Mouse (Mus musculus): ENCODE data around the gene Mcm3. TPM values are rescaled to one million over a fixed set of nuclear protein-coding genes. Genes with fewer than 3 reads are reported as not detected.

Gene Mcm3
- total RNA-seq (2015) (640 and 673 TPM in 2 replicates), total RNA-seq (2017) (300 and 306 TPM in 2 replicates)

GRCm38 (mm10) chr1:20819771-20820605 is at the start of gene Mcm3:
Gene Mcm3 (minus strand): TSS chr1:20820312.
- peak; percentile 96 for ATAC-seq (replicated peaks; ENCODE audit: poor library complexity)

- ATAC-seq (replicated peaks; ENCODE audit: poor library complexity), result no peak
These were observed 47.9 kb upstream of the Mcm3 start for GRCm38 (mm10) chr1:20868036-20868435.

GRCm38 (mm10) chr1:20867241-20867902 is 47.3 kb upstream of the Mcm3 start:
- no peak for ATAC-seq (replicated peaks; ENCODE audit: poor library complexity)

GRCm38 (mm10) chr1:20863452-20864172 is 43.5 kb upstream of the Mcm3 start:
- no peak for ATAC-seq (replicated peaks; ENCODE audit: poor library complexity)

GRCm38 (mm10) chr1:20861865-20862264 is 41.8 kb upstream of the Mcm3 start:
- ATAC-seq (replicated peaks; ENCODE audit: poor library complexity), result no peak

- no peak for ATAC-seq (replicated peaks; ENCODE audit: poor library complexity)
These were observed 40.7 kb upstream of the Mcm3 start for GRCm38 (mm10) chr1:20860775-20861174.

GRCm38 (mm10) chr1:20856924-20857902 is 37.1 kb upstream of the Mcm3 start:
- no peak for ATAC-seq (replicated peaks; ENCODE audit: poor library complexity)

- no peak for ATAC-seq (replicated peaks; ENCODE audit: poor library complexity)
These were observed 19.8 kb upstream of the Mcm3 start for GRCm38 (mm10) chr1:20839911-20840310.

GRCm38 (mm10) chr1:20836551-20837125 is 16.5 kb upstream of the Mcm3 start:
- no peak for ATAC-seq (replicated peaks; ENCODE audit: poor library complexity)

- no peak for ATAC-seq (replicated peaks; ENCODE audit: poor library complexity)
These were observed 13.0 kb upstream of the Mcm3 start for GRCm38 (mm10) chr1:20833141-20833511.

- ATAC-seq (replicated peaks; ENCODE audit: poor library complexity), result peak; percentile 75
These were observed 12.5 kb upstream of the Mcm3 start for GRCm38 (mm10) chr1:20832473-20833140.

GRCm38 (mm10) chr1:20830546-20830945 is 10.4 kb upstream of the Mcm3 start:
- no peak for ATAC-seq (replicated peaks; ENCODE audit: poor library complexity)

GRCm38 (mm10) chr1:20828061-20828460 is 7.9 kb upstream of the Mcm3 start:
- peak; percentile 66 for ATAC-seq (replicated peaks; ENCODE audit: poor library complexity)

- no peak for ATAC-seq (replicated peaks; ENCODE audit: poor library complexity)
These were observed 4.9 kb upstream of the Mcm3 start for GRCm38 (mm10) chr1:20825036-20825435.

- ATAC-seq (replicated peaks; ENCODE audit: poor library complexity), result no peak
These were observed 3.8 kb upstream of the Mcm3 start for GRCm38 (mm10) chr1:20823906-20824305.

- no peak for ATAC-seq (replicated peaks; ENCODE audit: poor library complexity)
These were observed 3.4 kb upstream of the Mcm3 start for GRCm38 (mm10) chr1:20823471-20823870.

GRCm38 (mm10) chr1:20820959-20821358 is 847 bp upstream of the Mcm3 start:
- ATAC-seq (replicated peaks; ENCODE audit: poor library complexity), result 0 out of 2 replicates have a peak, but pooled peaks have one; percentile 2

GRCm38 (mm10) chr1:20817596-20817995 is 2.5 kb downstream of the Mcm3 start:
- ATAC-seq (replicated peaks; ENCODE audit: poor library complexity), result no peak

- peak; percentile 14 for ATAC-seq (replicated peaks; ENCODE audit: poor library complexity)
These were observed 2.9 kb downstream of the Mcm3 start for GRCm38 (mm10) chr1:20817172-20817571.

Data from megakaryocyte progenitor cell, adult 5-6 weeks (primary cell).